Mouse (Mus musculus): ENCODE measurements around the gene Eml2. TPM values are rescaled to one million over a fixed set of nuclear protein-coding genes. Genes with fewer than 3 reads are reported as not detected.
A peak's percentile ranks its signal among the peaks of the same experiment; 100 is the strongest.

Gene Eml2
- polyA plus RNA-seq, 1 experiment from 2014 or later, result 5.4 TPM

DNA sequence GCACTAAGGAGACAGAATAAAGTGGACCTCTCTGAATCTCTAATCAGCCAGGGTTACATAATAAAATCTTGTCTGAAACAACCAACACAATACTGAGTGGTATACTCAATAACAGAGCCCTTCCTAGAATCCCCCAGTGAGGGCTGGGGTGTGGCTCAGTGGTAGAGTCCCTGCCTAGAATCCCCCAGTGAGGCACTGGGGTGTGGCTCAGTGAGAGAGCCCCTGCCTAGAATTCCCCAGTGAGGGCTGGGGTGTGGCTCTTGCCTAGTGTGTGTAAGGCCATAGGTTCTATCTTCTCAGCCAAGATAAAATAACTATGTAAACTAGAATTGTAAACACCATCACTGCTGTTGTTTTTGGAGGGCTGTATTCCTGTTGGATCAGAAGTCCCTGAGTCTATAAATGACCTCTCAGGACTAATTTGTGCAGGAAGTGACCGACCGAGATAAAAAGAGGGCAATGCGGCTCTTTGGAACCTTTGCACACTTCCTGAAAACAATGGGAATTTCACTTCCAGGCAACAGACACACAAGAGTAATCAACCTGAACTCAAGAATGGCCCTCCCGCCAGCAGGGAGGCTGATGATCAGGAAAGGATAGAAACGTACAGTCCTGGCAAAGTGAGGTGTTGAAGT lies 34.9 kb downstream of the Eml2 start:
- Histone ChIP-seq H3K4me3 (ENCODE audit: low read depth, low read length) (no peak overlapping the region), H3K27me3 (ENCODE audit: control insufficient read depth, insufficient read depth, low read length) (no peaks in the 10 kb centered on the region; the same call in 1 of the 2 replicates), H3K4me1 (ENCODE audit: control insufficient read depth, insufficient read depth, low read length) (no peaks in the 10 kb centered on the region; the same call in 1 of the 2 replicates), H3K9me3 (replicated peaks; ENCODE audit: control insufficient read depth, low read length) (0 out of 2 replicates have a peak, but pooled peaks cover 3% of the 10 kb centered on the region), H3K9ac (ENCODE audit: low read depth, low read length) (no peak overlapping the region), H3K36me3 (ENCODE audit: control insufficient read depth, insufficient read depth, low read length) (no peaks in the 10 kb centered on the region), H3K4me2 (no peak overlapping the region), H3K27ac (ENCODE audit: low read depth, low read length) (no peak overlapping the region)
- no peak for ATAC-seq (replicated peaks; ENCODE audit: insufficient number of reproducible peaks, low FRiP score, low TSS enrichment)
- WGBS (ENCODE audit: insufficient replicate concordance), result 55% methylated on average over 5 of the region's 5 CpGs

DNA sequence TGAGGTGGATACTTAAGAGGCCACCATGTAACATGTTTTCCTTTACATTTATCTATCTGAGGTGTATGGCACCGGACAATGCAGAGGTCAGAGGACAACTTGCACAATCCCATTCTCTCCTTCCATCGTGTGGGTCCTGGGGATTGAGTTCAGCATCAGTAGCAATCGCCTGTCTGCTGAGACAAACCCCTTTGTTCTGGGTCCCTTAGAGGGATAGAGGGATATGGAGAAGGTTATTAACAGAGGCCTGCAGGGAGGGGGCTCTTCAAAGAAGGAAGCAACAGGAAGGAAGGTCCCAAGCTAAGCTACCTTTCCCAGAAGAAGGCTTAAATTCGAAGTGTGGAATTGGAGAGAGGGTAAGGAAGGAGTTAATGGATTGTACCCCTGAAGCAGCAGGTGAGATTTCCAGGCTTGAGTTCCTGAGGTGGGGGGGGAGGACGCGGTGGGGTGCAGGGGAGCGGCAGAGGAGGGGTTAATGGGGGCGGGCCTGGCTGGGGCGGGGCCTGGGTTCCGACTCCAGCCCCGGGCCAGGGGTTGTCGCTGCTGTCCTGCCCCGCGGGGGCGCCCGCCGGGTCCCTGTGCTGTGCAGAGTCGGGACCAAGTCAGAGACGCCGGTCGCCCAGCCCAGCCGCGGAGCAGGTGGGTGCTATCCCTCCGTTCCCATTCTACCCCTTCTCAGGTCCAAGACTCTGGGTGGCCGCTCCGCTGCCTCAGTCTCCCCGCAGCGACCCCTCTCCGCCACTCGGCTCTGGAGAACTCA lies 36.0 kb downstream of the Eml2 start, which contains the start of gene Gpr4:
Gene Gpr4 (plus strand): TSS at position 543 of the 760 bp plus-strand sequence.
- H3K27me3 ChIP-seq (ENCODE audit: control insufficient read depth, insufficient read depth, low read length), result no peaks in the 10 kb centered on the region; the same call in 1 of the 2 replicates
- WGBS (ENCODE audit: insufficient replicate concordance), result 2% methylated on average over 29 of the region's 30 CpGs
- 0 out of 2 replicates have a peak, but pooled peaks cover 3% of the 10 kb centered on the region for H3K9me3 ChIP-seq (replicated peaks; ENCODE audit: control insufficient read depth, low read length)
- H3K4me1 ChIP-seq (ENCODE audit: control insufficient read depth, insufficient read depth, low read length), result no peaks in the 10 kb centered on the region; the same call in 1 of the 2 replicates
- peak within 1 kb of the TSS; percentile 64 for H3K4me2 ChIP-seq
- 0 out of 2 replicates have a peak, but pooled peaks have one; percentile 49 for ATAC-seq (replicated peaks; ENCODE audit: insufficient number of reproducible peaks, low FRiP score, low TSS enrichment)
- H3K27ac ChIP-seq (ENCODE audit: low read depth, low read length), result no peak within 1 kb of the TSS
- peak within 1 kb of the TSS; percentile 40 for H3K4me3 ChIP-seq (ENCODE audit: low read depth, low read length)
- no peaks in the 10 kb centered on the region for H3K36me3 ChIP-seq (ENCODE audit: control insufficient read depth, insufficient read depth, low read length)
- H3K9ac ChIP-seq (ENCODE audit: low read depth, low read length), result peak within 1 kb of the TSS; percentile 58; the same call in 1 of the 2 replicates

DNA sequence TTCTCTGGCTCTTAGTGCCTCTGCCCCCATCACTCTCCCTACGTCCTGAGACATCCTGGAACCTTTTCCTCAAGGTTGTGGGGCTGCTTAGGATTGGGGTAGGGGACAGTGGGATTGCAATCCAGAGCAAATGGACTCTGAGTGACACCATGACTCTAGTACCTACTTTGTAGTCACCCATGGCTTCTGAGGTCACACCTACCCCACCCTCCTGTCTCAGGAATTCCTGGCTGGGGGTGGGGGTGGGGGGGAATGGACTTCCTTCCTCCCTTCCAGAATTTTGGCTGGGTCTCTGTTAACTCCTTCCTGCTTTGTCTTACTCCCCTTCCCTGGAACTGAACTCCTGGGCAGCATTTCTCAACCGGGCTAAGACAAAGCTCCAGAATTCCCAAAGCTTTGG lies 37.2 kb downstream of the Eml2 start:
- Histone ChIP-seq H3K9me3 (replicated peaks; ENCODE audit: control insufficient read depth, low read length) (0 out of 2 replicates have a peak, but pooled peaks cover 3% of the 10 kb centered on the region), H3K9ac (ENCODE audit: low read depth, low read length) (no peak overlapping the region), H3K36me3 (ENCODE audit: control insufficient read depth, insufficient read depth, low read length) (no peaks in the 10 kb centered on the region), H3K4me1 (ENCODE audit: control insufficient read depth, insufficient read depth, low read length) (no peaks in the 10 kb centered on the region; the same call in 1 of the 2 replicates), H3K27me3 (ENCODE audit: control insufficient read depth, insufficient read depth, low read length) (peaks cover 2% of the 10 kb centered on the region), H3K27ac (ENCODE audit: low read depth, low read length) (no peak overlapping the region), H3K4me3 (ENCODE audit: low read depth, low read length) (peak overlapping the region; percentile 5; the same call in 1 of the 2 replicates), H3K4me2 (no peak overlapping the region)
- 44% methylated on average over 2 of the region's 2 CpGs for WGBS (ENCODE audit: insufficient replicate concordance)
- ATAC-seq (replicated peaks; ENCODE audit: insufficient number of reproducible peaks, low FRiP score, low TSS enrichment), result no peak

DNA sequence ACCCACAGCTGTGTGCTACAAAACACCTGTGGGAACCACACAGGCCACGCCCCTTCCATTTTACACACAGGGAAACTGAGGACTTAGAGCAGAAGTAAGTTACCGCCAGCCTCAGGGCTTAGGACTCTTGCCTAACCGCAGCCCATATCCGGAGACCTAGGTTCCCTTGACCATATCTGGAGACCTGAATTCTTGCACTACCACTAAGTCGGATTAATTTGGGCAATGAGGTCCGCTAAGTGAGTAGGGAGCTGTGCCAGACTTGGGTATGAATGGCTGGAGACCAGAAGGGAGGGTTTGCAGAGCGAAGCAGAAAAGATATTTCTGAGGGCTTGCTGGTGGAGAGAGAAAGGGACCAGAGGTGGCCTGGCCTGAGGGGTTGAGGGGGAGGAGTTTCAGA lies 38.1 kb downstream of the Eml2 start:
- Histone ChIP-seq H3K9me3 (replicated peaks; ENCODE audit: control insufficient read depth, low read length) (0 out of 2 replicates have a peak, but pooled peaks cover 3% of the 10 kb centered on the region), H3K4me2 (no peak overlapping the region), H3K36me3 (ENCODE audit: control insufficient read depth, insufficient read depth, low read length) (no peaks in the 10 kb centered on the region), H3K27me3 (ENCODE audit: control insufficient read depth, insufficient read depth, low read length) (peaks cover 2% of the 10 kb centered on the region), H3K27ac (ENCODE audit: low read depth, low read length) (no peak overlapping the region), H3K4me1 (ENCODE audit: control insufficient read depth, insufficient read depth, low read length) (no peaks in the 10 kb centered on the region; the same call in 1 of the 2 replicates), H3K4me3 (ENCODE audit: low read depth, low read length) (no peak overlapping the region), H3K9ac (ENCODE audit: low read depth, low read length) (no peak overlapping the region)
- WGBS (ENCODE audit: insufficient replicate concordance), result 67% methylated on average over 7 of the region's 7 CpGs
- ATAC-seq (replicated peaks; ENCODE audit: insufficient number of reproducible peaks, low FRiP score, low TSS enrichment), result no peak

DNA sequence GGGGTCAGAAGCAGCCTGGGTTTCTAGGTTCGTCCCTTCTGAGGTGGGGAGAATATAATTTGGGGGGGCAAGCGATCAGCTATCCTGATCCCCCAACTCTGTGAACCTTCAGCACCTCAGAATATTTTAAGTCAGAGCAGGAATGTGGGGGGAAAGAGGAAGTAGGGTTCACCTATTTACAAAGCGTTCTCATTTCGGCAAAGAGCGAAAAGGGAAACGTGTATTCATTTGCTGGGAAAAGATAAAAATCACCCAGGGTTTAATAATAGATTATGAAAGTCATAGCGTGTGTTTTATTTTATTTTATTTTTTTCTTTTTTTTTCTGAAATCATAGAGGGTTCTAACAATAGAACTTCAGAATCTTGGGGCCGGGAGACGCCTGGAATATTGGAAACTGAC lies 38.7 kb downstream of the Eml2 start:
- H3K36me3 ChIP-seq (ENCODE audit: control insufficient read depth, insufficient read depth, low read length), result no peaks in the 10 kb centered on the region
- no peak overlapping the region for H3K4me3 ChIP-seq (ENCODE audit: low read depth, low read length)
- no peak overlapping the region for H3K4me2 ChIP-seq
- no peak overlapping the region for H3K9ac ChIP-seq (ENCODE audit: low read depth, low read length)
- 0 out of 2 replicates have a peak, but pooled peaks cover 1% of the 10 kb centered on the region for H3K9me3 ChIP-seq (replicated peaks; ENCODE audit: control insufficient read depth, low read length)
- peaks cover 2% of the 10 kb centered on the region for H3K27me3 ChIP-seq (ENCODE audit: control insufficient read depth, insufficient read depth, low read length)
- H3K27ac ChIP-seq (ENCODE audit: low read depth, low read length), result no peak overlapping the region
- H3K4me1 ChIP-seq (ENCODE audit: control insufficient read depth, insufficient read depth, low read length), result no peaks in the 10 kb centered on the region; the same call in 1 of the 2 replicates
- ATAC-seq (replicated peaks; ENCODE audit: insufficient number of reproducible peaks, low FRiP score, low TSS enrichment), result no peak
- 65% methylated on average over 9 of the region's 9 CpGs for WGBS (ENCODE audit: insufficient replicate concordance)

DNA sequence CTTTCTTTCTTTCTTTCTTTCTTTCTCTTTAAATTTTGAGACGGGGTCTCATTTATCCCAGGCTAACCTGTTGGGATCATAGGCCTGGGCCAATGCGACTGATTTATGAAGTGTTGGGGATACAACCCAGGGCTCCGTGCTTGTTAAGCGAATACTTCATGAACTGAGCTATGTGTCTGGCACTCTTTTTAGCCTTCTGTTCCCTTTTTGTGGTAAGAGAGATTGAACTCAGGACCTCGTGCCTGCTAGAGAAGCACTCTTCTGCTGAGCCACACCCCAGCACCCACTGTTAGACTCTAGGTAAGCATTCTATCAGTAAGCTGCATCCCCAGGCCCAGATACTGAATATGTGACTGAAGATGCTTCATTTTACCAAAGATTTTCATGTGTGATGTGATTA lies 41.3 kb downstream of the Eml2 start:
- Histone ChIP-seq H3K4me1 (ENCODE audit: control insufficient read depth, insufficient read depth, low read length) (no peaks in the 10 kb centered on the region; the same call in 1 of the 2 replicates), H3K4me2 (no peak overlapping the region), H3K9ac (ENCODE audit: low read depth, low read length) (no peak overlapping the region), H3K27me3 (ENCODE audit: control insufficient read depth, insufficient read depth, low read length) (peaks cover 2% of the 10 kb centered on the region), H3K36me3 (ENCODE audit: control insufficient read depth, insufficient read depth, low read length) (no peaks in the 10 kb centered on the region), H3K9me3 (replicated peaks; ENCODE audit: control insufficient read depth, low read length) (no peaks in the 10 kb centered on the region), H3K4me3 (ENCODE audit: low read depth, low read length) (no peak overlapping the region), H3K27ac (ENCODE audit: low read depth, low read length) (no peak overlapping the region)
- no peak for ATAC-seq (replicated peaks; ENCODE audit: insufficient number of reproducible peaks, low FRiP score, low TSS enrichment)
- 47% methylated on average over 5 of the region's 5 CpGs for WGBS (ENCODE audit: insufficient replicate concordance)

DNA sequence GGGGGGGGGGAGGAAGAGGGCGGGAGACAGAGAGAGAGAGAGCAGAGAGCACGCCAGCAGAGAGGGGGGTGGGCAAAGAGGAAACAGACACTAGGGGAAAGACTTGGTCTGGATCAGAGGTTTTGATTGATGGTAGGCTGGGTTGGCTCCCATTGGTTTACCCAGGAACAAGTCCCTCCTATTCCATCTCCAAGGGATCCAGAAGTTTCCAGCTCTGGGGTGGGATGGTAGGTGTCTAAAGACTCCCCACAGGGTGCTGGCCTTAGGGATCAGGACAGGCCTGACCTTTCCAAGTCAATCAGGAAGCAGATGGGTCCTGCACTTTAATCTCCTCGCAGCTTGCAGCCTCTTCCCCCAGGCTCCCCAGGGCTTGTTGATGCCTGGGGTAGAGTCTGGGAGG lies 41.7 kb downstream of the Eml2 start:
- H3K27me3 ChIP-seq (ENCODE audit: control insufficient read depth, insufficient read depth, low read length), result peaks cover 2% of the 10 kb centered on the region
- H3K27ac ChIP-seq (ENCODE audit: low read depth, low read length), result no peak overlapping the region
- ATAC-seq (replicated peaks; ENCODE audit: insufficient number of reproducible peaks, low FRiP score, low TSS enrichment), result 0 out of 2 replicates have a peak, but pooled peaks have one; percentile 21
- peak overlapping the region; percentile 11; the same call in 1 of the 2 replicates for H3K4me2 ChIP-seq
- WGBS (ENCODE audit: insufficient replicate concordance), result 3% methylated on average over 2 of the region's 3 CpGs
- no peaks in the 10 kb centered on the region for H3K9me3 ChIP-seq (replicated peaks; ENCODE audit: control insufficient read depth, low read length)
- no peak overlapping the region for H3K9ac ChIP-seq (ENCODE audit: low read depth, low read length)
- H3K4me3 ChIP-seq (ENCODE audit: low read depth, low read length), result no peak overlapping the region
- no peaks in the 10 kb centered on the region for H3K36me3 ChIP-seq (ENCODE audit: control insufficient read depth, insufficient read depth, low read length)
- H3K4me1 ChIP-seq (ENCODE audit: control insufficient read depth, insufficient read depth, low read length), result no peaks in the 10 kb centered on the region; the same call in 1 of the 2 replicates

DNA sequence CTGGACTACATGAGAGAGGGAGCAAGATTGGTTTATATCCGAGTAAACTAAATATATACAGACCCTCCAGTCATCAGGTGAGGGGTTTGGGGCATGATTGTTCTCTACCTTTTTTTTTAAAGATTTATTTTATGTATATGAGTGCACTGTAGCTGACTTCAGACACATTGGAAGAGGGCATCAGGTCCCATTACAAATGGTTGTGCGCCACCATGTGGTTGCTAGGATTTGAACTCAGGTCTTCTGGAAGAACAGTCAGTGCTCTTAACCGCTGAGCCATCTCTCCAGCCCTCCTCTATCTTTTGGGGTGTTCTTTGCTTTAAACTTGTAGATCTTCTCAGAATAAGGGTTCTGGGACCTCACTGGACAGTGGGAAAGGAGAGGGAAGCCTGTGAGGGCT lies 43.8 kb downstream of the Eml2 start:
- no peaks in the 10 kb centered on the region for H3K4me1 ChIP-seq (ENCODE audit: control insufficient read depth, insufficient read depth, low read length)
- ATAC-seq (replicated peaks; ENCODE audit: insufficient number of reproducible peaks, low FRiP score, low TSS enrichment), result no peak

More for the DNA sequence above, 43.8 kb downstream of the Eml2 start:
- no peak overlapping the region for H3K27ac ChIP-seq (ENCODE audit: low read depth, low read length)
- no peaks in the 10 kb centered on the region for H3K36me3 ChIP-seq (ENCODE audit: control insufficient read depth, insufficient read depth, low read length)
- WGBS (ENCODE audit: insufficient replicate concordance), result 64% methylated on average over 3 of the region's 3 CpGs
- no peak overlapping the region for H3K9ac ChIP-seq (ENCODE audit: low read depth, low read length)
- no peaks in the 10 kb centered on the region for H3K9me3 ChIP-seq (replicated peaks; ENCODE audit: control insufficient read depth, low read length)
- H3K4me3 ChIP-seq (ENCODE audit: low read depth, low read length), result no peak overlapping the region
- H3K27me3 ChIP-seq (ENCODE audit: control insufficient read depth, insufficient read depth, low read length), result peaks cover 2% of the 10 kb centered on the region; the same call in 1 of the 2 replicates
- no peak overlapping the region for H3K4me2 ChIP-seq
